Mouse (Mus musculus) adipocyte (in vitro differentiated cells): ENCODE measurements around the gene Comp.

Experiments
- DNase-seq: peaks from one replicate; pipeline ENCODE4 v3.0.0-alpha.2; 2016; ENCODE audit warnings: low spot score

The Comp gene

GRCm38 (mm10) chr8:70352657-70353151, 20.7 kb upstream of the Comp start:
- DNase-seq: no peak

- peak; percentile 99 for DNase-seq
Observed at GRCm38 (mm10) chr8:70353194-70353817, 20.1 kb upstream of the Comp start, which contains the start of gene Upf1. Gene Upf1, minus strand, starts transcription at chr8:70353278.

- no peak for DNase-seq
Observed at GRCm38 (mm10) chr8:70354004-70354403, 19.4 kb upstream of the Comp start.

GRCm38 (mm10) chr8:70356111-70356510, 17.2 kb upstream of the Comp start:
- DNase-seq: no peak

- DNase-seq: peak; percentile 79
Observed at GRCm38 (mm10) chr8:70359411-70359810, 13.9 kb upstream of the Comp start.

- peak; percentile 64 for DNase-seq
Observed at GRCm38 (mm10) chr8:70360769-70361168, 12.6 kb upstream of the Comp start.

- DNase-seq: peak; percentile 44
Observed at GRCm38 (mm10) chr8:70361484-70362032, 11.8 kb upstream of the Comp start.

GRCm38 (mm10) chr8:70364066-70364465, 9.3 kb upstream of the Comp start:
- DNase-seq: peak; percentile 93

GRCm38 (mm10) chr8:70366588-70366987, 6.8 kb upstream of the Comp start:
- DNase-seq: no peak

GRCm38 (mm10) chr8:70370476-70370875, 2.9 kb upstream of the Comp start:
- DNase-seq: peak; percentile 64

GRCm38 (mm10) chr8:70371951-70372350, 1.4 kb upstream of the Comp start:
- DNase-seq: peak; percentile 89

- DNase-seq: no peak
Observed at GRCm38 (mm10) chr8:70374318-70374927, 1.1 kb downstream of the Comp start.

GRCm38 (mm10) chr8:70375212-70375859, 2.0 kb downstream of the Comp start:
- no peak for DNase-seq

GRCm38 (mm10) chr8:70376275-70376741, 3.0 kb downstream of the Comp start:
- DNase-seq: no peak

GRCm38 (mm10) chr8:70377049-70377448, 3.7 kb downstream of the Comp start:
- no peak for DNase-seq

GRCm38 (mm10) chr8:70380069-70380468, 6.7 kb downstream of the Comp start:
- DNase-seq: no peak

GRCm38 (mm10) chr8:70383287-70383686, 9.9 kb downstream of the Comp start:
- peak; percentile 97 for DNase-seq

- peak; percentile 37 for DNase-seq
Observed at GRCm38 (mm10) chr8:70389678-70390077, 16.3 kb downstream of the Comp start.

- DNase-seq: no peak
Observed at GRCm38 (mm10) chr8:70393087-70393486, 19.7 kb downstream of the Comp start.

- DNase-seq: no peak
Observed at GRCm38 (mm10) chr8:70394269-70394998, 21.1 kb downstream of the Comp start.

GRCm38 (mm10) chr8:70395649-70396048, 22.3 kb downstream of the Comp start:
- peak; percentile 32 for DNase-seq

- no peak for DNase-seq
Observed at GRCm38 (mm10) chr8:70396184-70396583, 22.8 kb downstream of the Comp start.
